In genomic region chr16:42907283-42907701, GRCm38 (mm10) we compare ENCODE assay signal across 8 mouse cellular contexts. TPM values are rescaled to one million over a fixed set of nuclear protein-coding genes. Genes with fewer than 3 reads are reported as not detected.
DNase-seq lines count a peak whose midpoint lies in the region; ATAC-seq lines count a peak whose summit lies in the region.

No protein-coding gene starts in this region.

- no peaks in the 10 kb centered on the region for H3K9me3 ChIP-seq in embryonic facial prominence, embryonic 11.5 days (replicated peaks; ENCODE audit: control insufficient read depth, low read length)
- H3K9me3 ChIP-seq in limb, embryonic 10.5 days (replicated peaks), result no peaks in the 10 kb centered on the region
- no peaks in the 10 kb centered on the region for H3K9me3 ChIP-seq in midbrain, embryonic 12.5 days

- peak; percentile 26 for DNase-seq in urinary bladder, postnatal 14 days (ENCODE audit: low spot score)
- DNase-seq in urinary bladder, postnatal 4 days (ENCODE audit: low spot score in 2 of 2), result no peak
- DNase-seq in embryonic facial prominence, embryonic 11.5 days (ENCODE audit: low spot score), result peak; percentile 9
- DNase-seq in heart, postnatal 36 days, result peak; percentile 36 to 66
- no peak for DNase-seq in limb, embryonic 10.5 days (ENCODE audit: low spot score)
- peak; percentile 52 for DNase-seq in thymus, postnatal 14 days
- no peak for DNase-seq in frontal cortex, postnatal 36 days (ENCODE audit: low spot score in 2 of 2)

- WGBS in embryonic facial prominence, embryonic 11.5 days, result 42% methylated on average over 4 of the region's 4 CpGs
- WGBS in limb, embryonic 10.5 days, result 51% methylated on average over 4 of the region's 4 CpGs
- 49% methylated on average over 4 of the region's 4 CpGs for WGBS in midbrain, embryonic 12.5 days

- H3K27ac ChIP-seq in embryonic facial prominence, embryonic 11.5 days (replicated peaks; ENCODE audit: low read depth, low read length), result no peak overlapping the region
- peak overlapping the region; percentile 77 for H3K27ac ChIP-seq in limb, embryonic 10.5 days
- no peak overlapping the region for H3K27ac ChIP-seq in midbrain, embryonic 12.5 days (replicated peaks)

- peak overlapping the region; percentile 5; the same call in 1 of the 2 replicates for H3K4me3 ChIP-seq in embryonic facial prominence, embryonic 11.5 days (ENCODE audit: low read depth, low read length)
- peak overlapping the region; percentile 1; the same call in 1 of the 2 replicates for H3K4me3 ChIP-seq in limb, embryonic 10.5 days
- H3K4me3 ChIP-seq in midbrain, embryonic 12.5 days, result no peak overlapping the region

- H3K4me1 ChIP-seq in embryonic facial prominence, embryonic 11.5 days (ENCODE audit: control insufficient read depth, insufficient read depth, low read length), result no peaks in the 10 kb centered on the region
- peaks cover 11% of the 10 kb centered on the region for H3K4me1 ChIP-seq in limb, embryonic 10.5 days
- H3K4me1 ChIP-seq in midbrain, embryonic 12.5 days, result peaks cover 13% of the 10 kb centered on the region

- H3K9ac ChIP-seq in embryonic facial prominence, embryonic 11.5 days (replicated peaks; ENCODE audit: low read length), result peak overlapping the region; percentile 44
- 0 out of 2 replicates have a peak overlapping the region, but pooled peaks have one; percentile 11 for H3K9ac ChIP-seq in midbrain, embryonic 12.5 days (replicated peaks)

- peak overlapping the region; percentile 10; the same call in 1 of the 2 replicates for H3K4me2 ChIP-seq in embryonic facial prominence, embryonic 11.5 days (ENCODE audit: low read depth, low read length)
- peak overlapping the region; percentile 33 for H3K4me2 ChIP-seq in midbrain, embryonic 12.5 days (replicated peaks)

- intact Hi-C loops in heart, postnatal 36 days (cut with DNase I), result loop anchor here (1.0 to 5.0 kb wide), 2 partner anchors 31 to 600 kb away; no protein-coding TSS in a partner anchor

- ATAC-seq in embryonic facial prominence, embryonic 11.5 days (replicated peaks; ENCODE audit: insufficient number of reproducible peaks, low FRiP score, low TSS enrichment, low read depth), result no peak
- no peak for ATAC-seq in midbrain, embryonic 12.5 days (ENCODE audit: low FRiP score, low read depth)

- no peaks in the 10 kb centered on the region for H3K27me3 ChIP-seq in embryonic facial prominence, embryonic 11.5 days (ENCODE audit: control insufficient read depth, insufficient read depth, low read length)
- no peaks in the 10 kb centered on the region for H3K27me3 ChIP-seq in limb, embryonic 10.5 days (ENCODE audit: low read depth, poor library complexity, severe bottlenecking)
- H3K27me3 ChIP-seq in midbrain, embryonic 12.5 days, result no peaks in the 10 kb centered on the region

- no peaks in the 10 kb centered on the region for H3K36me3 ChIP-seq in embryonic facial prominence, embryonic 11.5 days (replicated peaks; ENCODE audit: control insufficient read depth, insufficient read depth, low read depth, low read length)
- H3K36me3 ChIP-seq in limb, embryonic 10.5 days, result no peaks in the 10 kb centered on the region
- H3K36me3 ChIP-seq in midbrain, embryonic 12.5 days, result no peaks in the 10 kb centered on the region

RNA-seq across cellular contexts. Expression of gene Zbtb20, which starts 31.6 kb away (rescaled TPM):
- polyA plus RNA-seq in embryonic facial prominence, embryonic 11.5 days (2014; fragmentation: Nextera tagmentation; extraction: Ambion mirVana), result 15.4 and 19.0 TPM in 2 replicates
- total RNA-seq in heart, postnatal 36 days (2021), result 100 to 1,000 TPM; 196 to 202 TPM
- polyA plus RNA-seq in limb, embryonic 10.5 days (2016; fragmentation: Nextera tagmentation; extraction: Ambion mirVana), result 7.8 and 11.7 TPM in 2 replicates
- 76.8 and 80.8 TPM in 2 replicates for polyA plus RNA-seq in midbrain, embryonic 12.5 days (2016; fragmentation: Nextera tagmentation; extraction: Ambion mirVana)

Comparison
In these comparisons a context has a peak if more than half of its experiments do, and no peak if none do; other contexts are left out.
1. DNase-seq: peak in urinary bladder, postnatal 14 days (single experiment), embryonic facial prominence, embryonic 11.5 days (single experiment), heart, postnatal 36 days (2 of 2) and thymus, postnatal 14 days (single experiment); none in urinary bladder, postnatal 4 days (0 of 2), limb, embryonic 10.5 days (single experiment) and frontal cortex, postnatal 36 days (0 of 2).